Mouse (Mus musculus) right cerebral cortex, postnatal 14 days (tissue): ENCODE measurements around the gene Pcbd2.
A peak's percentile ranks its signal among the peaks of the same experiment; 100 is the strongest.
"Not testable (repeated sequence)": the region's sequence is repeated elsewhere in the genome, so short reads cannot be mapped to it uniquely, and the experiment has no call there.

Source experiments
- DNase-seq: peaks from one replicate; pipeline ENCODE4 v3.0.0; 2022

Pcbd2 gene

DNA sequence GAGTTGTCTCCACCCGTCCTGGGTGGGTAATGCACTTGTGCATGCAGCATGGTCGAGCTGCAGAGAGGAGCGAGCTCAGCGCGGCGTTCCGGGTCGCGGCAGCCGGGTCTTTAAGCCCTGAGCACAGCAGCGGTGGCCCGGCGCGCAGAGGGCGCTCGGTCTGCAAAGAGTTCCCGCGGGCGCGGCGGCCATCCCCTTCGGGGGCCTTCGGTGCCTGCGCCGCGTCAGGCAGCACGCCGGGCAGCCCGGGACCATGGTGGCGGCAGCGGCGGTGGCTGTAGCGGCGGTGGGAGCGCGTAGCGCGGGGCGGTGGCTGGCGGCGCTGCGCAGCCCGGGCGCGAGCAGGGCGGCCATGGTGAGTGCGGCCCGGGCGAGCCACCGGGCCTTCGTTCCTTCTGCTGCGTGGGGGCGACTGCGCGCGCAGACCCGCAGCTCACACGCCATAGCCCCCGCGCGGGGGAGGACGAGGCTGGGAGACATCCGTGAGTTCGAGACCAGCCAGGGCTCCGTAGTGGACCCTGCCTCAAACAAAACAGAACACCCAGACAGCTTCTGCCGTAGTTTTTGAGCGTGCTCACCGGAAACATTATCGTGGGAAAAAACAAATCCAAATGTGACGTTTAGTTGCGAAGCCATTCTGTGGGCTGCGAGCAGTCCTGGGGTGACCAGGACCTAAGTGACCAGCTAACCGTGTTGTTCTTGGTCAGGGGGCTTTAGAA, at the start of gene Pcbd2:
TSS of gene Pcbd2 (plus strand) at position 249 of the 719 bp plus-strand sequence.
- DNase-seq, result peak; percentile 88

DNA sequence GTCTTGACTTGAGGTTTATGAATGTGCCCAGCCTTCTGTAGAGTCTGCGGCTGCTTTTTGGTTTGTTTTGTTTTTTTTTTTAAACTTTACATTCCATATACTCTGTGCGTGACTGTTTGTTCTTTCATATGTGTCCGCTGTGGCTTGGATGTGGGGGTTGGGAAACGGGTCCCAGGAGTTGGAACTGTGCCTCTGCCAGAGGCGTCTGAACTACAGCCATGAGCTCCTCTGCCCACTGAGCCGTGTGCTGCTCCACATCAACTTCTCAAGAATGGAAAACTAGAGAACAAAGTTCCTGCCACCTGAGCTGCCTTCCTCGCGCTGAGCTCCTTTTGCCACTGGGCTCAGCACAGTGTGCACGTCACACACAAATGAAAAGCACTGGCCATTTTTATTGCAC, 45.0 kb upstream of the Pcbd2 start:
- DNase-seq, result no peak

DNA sequence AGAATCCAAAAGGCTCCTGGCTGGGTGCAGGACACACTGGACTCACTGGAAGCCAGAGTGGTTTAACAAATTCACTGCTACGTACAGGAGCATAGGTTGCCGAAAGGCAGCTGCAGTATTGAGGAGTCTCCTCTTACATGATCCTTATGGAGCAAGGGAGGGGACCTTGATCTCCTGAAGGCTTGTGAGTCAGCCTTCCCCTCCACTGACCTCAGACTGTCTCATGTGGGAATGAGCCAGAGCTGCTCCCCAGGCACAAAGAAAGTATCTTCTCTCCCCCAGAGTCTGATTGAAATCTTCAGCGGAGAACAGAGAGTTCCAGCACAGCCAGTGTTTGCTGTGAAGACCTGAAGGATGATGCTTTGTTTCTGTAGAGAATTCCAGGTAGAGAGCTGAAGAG, 43.6 kb upstream of the Pcbd2 start:
- no peak for DNase-seq

DNA sequence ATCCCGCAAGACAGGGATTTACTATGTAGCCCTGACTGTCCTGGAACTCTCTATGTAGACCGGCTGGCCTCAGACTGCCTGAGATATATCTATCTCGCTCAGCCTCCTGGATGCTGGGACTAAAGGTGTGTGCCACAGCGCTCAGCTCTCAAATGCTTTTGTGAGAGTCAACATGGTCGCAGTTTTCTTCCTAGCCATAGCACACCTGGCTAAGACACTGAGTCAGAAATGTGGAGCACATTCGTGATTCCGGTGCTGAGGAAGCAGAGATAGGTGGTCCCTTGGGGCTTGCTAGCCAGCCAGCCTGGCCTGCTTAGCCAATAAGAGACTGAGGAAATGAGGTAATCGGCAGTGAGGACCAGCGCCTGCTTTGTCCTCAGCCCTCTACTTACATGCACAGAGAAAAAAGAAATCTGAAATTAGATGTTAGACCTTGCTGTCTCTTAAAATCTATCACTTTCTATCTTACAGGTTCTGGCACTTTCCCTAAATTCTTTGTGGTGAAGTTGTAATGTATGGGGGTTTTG, 41.0 kb upstream of the Pcbd2 start:
- DNase-seq, result no peak

DNA sequence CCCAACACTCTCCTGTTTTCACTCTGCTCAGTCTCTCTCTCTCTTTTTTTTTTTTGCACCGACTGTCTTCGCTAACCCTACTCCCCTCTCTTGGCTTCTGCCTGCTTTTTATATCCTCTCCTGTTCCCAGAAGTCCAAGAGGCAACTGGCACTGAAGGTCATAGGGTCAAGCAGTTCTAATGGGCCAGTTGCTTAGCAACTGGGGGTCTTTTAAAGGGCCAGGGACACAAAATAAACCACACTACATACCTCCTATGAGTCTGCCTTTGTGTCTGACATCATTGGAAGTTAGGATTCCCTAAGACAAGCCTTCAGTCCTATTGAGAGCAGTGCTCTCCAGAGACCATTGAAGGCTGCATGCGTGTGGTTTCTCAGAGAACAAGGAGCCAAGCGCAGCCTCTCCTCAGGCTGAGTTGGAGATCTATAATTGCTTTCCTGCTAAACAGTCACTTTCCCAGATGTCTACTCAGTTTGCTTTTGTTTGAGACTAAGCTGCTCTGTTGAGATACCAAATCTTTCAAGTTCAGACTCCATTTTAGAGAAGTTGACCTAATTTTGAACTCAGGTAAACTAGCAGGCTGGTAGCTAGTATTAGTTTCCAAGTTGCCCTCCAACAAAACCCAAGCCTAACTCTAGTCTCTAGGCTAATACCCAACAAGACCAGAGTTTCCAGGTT, 39.1 kb upstream of the Pcbd2 start:
- DNase-seq, result no peak

DNA sequence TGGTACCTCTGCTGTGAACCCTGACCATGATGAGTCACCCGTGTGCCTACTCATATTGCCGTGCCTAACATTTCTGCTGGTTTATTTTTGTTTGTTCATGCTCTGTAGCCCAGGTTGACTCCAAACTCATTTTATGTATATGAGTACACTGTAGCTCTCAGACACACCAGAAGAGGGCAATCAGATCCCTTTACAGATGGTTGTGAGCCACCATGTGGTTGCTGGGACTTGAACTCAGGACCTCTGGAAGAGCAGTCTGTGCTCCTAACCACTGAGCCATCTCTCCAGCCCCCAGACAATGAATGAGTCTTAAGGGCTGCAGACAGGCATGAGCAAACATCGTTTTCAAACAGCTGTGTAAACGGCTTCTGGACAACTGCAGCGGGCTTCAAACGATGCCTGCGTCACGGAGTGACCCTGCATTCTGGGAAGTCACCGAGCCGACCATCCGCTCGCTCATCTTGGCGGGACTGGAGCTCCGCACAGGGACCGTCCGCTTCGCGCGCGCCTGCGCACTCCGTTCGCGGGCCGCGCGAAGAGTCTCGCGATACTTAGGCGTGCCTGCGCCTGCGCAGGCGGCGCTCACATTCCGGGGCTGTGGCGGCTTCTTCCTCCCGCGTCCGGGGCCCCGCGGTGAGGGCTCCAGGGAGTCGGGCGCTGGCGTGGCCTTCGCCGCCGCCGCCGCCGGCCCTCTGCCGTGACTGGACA, 34.5 kb upstream of the Pcbd2 start, which contains the start of gene B230219D22Rik:
TSS of gene B230219D22Rik (plus strand) at position 590 of the 708 bp plus-strand sequence.
- peak; percentile 90 for DNase-seq

DNA sequence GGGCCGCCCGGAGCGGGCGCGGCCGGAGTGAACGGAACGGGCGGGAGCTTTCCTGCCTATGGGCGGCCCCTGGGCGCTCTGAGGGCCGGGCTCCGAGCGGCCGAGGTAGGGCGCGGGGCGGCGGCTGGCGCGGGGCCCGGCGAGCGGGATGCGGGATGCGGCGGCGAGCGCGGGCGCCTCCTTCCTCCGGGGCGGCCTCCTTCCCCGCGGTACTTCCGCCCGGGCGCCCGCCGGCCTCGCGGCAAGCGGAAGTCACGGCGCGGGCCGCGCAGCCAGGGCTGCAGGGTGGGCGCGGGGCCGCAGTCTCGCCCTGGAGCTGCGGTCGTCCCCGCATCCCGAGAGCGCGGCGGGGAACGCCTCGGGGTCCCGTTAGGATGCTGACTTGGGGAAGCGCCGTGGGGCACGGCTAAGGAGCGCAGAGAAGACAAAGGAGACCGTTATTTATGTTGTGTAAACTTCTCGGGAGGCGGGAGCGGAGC, 33.9 kb upstream of the Pcbd2 start:
- peak; percentile 39 for DNase-seq

DNA sequence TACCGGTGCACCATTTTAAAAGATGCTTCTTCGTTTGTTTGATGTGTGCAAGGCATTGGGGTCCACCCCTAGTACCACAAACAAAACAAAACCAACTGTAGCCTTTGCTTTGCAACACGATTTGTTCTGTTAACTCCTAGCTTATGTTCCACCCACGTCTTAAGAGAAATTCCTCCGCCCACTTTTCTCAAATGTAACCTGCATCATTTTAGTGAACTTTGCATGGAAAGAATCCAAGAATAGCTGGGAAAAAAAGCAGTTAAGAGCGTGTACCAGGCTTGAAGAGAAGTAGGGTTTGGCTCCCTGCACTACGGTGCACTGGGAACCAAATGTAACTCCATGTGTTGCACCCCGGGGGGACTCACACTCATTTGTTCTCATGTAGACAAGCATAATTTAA, 33.1 kb upstream of the Pcbd2 start:
- DNase-seq, result no peak

DNA sequence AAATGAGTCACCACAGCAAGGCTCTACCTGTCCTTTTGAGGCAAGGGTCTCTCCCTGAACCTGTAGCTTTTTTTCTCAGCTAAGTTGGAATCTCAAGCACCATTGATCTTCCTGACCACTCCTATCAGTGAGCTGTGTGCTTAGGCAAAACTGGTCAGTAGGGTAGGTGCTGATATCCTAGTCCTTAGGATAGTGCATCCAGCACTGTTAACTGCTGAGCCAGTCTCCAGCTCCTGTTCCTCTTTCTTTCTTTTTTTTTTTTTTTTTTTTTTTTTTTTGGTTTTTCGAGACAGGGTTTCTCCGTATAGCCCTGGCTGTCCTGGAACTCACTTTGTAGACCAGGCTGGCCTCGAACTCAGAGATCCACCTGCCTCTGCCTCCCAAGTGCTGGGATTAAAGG, 31.2 kb upstream of the Pcbd2 start:
- DNase-seq, result not testable (repeated sequence)

DNA sequence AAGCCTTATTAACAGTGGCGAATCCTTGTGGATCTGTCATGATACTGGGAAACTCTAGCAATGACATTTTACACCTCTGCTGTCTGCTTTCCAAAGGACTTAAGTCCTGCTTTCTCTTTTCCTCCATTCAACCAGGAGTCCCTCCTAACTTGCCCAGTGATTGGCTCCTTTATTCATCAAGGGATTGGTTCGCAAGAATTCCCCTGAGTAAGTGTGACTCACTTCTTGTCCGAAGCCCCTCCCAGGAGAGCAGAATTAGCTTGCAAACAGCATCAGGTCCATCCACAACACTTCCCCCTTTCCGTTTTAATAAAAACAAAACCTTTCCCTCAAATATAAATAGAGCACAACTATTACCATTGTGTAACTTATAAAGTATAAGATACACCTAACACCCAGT, 22.9 kb upstream of the Pcbd2 start:
- no peak for DNase-seq

DNA sequence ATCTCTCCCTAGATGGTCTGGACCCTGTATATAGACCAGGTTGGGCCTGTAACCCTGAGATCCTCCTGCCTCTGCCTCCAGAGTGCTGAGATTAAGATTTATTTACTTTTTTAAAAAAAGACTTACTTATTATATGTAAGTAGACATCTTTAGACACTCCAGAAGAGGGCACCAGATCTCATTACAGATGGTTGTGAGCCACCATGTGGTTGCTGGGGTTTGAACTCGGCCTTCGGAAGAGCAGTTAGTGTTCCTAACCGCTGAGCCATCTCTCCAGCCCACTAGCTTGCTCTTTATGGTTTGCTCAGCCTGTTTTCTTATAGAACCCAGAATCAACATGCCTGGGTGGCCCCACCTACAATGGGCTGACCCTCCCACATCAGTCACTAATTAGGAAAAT, 14.3 kb upstream of the Pcbd2 start:
- DNase-seq, result no peak

DNA sequence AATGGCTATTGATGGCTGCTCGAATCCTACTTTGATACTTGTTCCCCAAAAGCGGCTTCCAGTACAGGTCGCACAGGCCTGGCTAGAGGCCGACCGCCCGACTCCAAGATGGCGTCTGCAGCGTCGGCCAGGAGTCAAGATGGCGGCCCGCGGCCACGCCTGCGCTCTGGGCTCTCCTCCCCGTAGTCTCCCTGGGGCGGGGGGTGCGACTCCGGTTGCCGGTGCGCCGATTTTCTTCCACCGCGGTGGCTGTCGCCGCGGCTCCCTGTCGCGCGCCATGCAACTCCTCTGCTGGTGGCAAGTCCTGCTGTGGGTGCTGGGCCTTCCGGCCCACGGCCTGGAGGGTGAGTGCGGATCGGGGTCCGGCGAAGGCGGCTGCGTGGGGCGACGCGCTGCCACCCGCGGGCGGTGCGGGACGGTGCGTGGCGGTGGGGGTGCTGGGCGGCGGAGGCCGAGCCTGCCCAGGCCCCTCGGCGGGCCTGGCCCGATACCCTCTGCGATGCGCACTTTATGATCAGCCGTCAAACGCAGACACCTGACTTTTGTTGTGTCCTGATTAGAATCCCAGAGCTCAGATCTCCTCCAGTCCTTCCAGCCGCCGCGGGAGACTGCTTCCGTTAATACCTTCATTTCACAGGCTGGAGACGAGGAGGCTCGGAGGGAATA, 12.5 kb upstream of the Pcbd2 start, which contains the start of gene Txndc15:
TSS of gene Txndc15 (plus strand) at position 150 of the 666 bp plus-strand sequence.
- DNase-seq, result peak; percentile 87

DNA sequence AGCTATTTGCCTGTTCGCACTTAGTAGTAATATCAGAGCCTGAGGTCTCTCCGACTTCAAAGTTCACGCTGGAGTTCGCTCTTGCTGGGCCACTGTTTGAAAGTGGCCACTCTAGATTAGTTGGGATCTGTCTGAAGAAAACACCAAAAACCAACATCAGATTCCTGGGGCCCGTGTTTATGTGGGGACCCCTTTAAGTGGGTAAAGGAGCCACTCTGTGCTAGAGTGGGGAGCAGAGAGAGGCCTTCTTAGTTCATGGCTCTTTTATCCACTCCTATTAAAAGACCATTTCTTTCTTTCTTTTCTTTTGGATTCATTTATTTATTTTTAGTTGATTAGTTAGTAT, 12.0 kb upstream of the Pcbd2 start:
- DNase-seq, result no peak

DNA sequence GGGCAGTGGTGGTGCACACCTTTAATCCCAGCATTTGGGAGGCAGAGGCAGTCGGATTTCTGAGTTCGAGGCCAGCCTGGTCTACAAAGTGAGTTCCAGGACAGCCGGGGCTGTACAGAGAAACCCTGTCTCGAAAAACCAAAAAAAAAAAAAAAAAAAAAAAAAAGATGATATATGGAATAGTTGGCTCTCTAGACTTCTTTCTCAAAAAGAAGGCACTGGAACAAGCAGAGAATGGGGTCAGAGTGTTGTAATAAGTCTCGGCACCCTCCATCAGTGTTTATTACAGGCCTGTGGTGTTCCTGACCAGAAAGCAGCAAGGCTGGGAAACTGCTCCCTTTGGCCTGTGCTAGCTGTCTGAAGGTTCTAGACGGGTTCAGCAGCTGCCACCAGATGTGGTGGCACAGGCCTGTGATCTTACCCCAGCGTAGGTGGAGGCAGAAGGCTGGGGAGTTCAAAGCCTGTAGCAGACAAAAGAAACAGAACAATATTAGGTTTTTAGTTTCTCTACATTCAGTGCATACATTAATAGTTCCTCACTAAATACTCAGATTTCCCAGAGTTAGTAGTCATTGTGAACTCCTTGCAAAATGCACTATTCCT, 11.2 kb upstream of the Pcbd2 start:
- no peak for DNase-seq

DNA sequence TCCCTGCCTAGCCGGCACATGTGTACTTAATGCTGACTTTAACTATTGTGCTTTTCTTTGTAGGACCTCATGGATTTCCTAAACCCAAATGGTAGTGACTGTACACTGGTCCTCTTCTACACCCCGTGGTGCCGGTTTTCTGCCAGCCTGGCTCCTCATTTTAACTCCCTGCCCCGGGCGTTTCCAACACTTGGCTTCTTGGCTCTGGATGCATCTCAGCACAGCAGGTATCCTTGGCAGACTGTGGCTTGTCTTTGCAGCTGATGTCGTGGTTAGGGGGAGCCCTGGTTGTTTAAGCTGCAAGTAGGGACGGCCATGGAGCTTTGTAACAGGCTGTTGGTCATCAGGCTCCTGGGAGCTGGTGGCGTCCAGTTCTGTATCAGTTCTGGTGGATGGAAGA, 5.7 kb upstream of the Pcbd2 start:
- no peak for DNase-seq

DNA sequence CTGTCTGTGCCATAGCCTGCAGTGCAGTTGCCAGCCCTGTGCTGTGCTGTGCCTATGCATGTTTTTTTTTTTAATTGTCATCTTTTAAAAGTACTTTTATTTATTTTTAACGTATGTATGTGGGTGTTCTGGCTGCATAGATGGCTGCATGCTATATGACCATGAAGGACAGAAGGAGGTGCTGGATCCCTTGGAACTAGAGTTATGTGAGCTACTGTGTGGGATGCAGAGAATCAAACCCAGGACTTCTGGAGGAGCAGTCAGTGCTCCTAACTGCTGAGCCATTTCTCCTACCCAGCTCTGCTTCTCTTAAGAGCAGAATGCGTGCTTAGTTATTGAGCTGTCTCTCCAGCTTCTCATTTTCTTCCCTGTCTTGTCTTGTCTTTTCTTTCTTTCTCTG, 5.2 kb upstream of the Pcbd2 start:
- DNase-seq, result no peak

DNA sequence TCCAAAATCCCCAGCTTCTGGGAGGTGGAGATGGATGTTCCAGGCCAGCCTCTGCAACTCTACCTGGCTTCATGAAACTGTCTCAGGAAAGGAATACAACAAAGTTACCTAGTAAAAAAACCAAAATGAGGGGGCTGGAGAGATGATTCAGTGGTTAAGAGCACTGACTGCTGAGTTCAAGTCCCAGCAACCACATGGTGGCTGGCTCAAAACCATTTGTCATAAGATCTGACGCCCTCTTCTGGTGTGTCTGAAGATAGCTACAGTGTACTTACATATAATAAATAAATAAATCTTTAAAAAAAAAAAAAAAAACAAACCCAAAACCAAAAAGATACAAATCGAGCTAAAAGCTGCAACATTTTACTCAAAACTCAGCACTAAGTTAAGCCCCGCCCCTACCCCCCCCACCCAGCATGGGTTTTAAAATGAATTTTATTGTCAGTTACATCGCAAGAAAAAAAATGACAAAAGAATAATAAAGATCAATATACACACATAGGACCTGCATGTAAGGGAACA, 509 bp upstream of the Pcbd2 start:
- no peak for DNase-seq

DNA sequence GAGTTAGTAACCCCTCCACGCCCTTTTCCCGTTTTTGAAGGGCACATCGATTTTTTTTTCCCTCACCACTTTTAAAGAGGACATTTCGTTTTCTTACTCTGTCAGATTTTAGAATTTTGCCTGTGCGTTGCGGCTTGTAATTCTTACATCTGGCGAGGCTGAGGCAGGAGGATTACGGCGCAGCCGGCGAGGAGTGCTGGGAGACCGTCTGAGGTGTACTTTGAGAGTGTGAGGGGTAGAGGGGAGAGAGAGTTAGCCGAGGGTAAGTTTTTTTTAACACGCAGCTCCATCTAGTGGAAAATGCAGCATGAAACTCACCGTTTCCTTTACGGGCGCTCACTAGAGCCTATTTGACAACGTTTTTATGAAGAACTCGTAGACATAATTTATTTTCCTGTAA, 671 bp downstream of the Pcbd2 start:
- DNase-seq, result peak; percentile 53

DNA sequence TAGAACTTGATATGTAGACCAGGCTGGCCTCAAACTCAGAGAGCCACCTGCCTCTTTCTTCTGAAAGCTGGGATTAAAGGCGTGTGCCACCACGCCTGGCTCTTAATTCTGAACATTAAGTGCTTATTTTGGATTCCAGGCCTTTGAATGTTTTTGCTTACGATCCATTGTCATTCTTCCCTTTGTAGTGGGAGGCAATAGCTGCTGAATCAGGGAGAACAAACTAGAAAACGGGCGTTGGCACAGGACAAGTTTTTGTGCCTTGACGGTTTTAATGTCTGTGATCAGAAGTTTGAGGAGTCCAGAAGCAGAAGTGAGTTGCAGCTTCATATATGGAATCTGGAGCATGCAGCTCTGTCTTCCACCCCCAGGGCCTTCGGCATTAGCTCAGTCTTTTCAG, 3.5 kb downstream of the Pcbd2 start:
- DNase-seq, result no peak

DNA sequence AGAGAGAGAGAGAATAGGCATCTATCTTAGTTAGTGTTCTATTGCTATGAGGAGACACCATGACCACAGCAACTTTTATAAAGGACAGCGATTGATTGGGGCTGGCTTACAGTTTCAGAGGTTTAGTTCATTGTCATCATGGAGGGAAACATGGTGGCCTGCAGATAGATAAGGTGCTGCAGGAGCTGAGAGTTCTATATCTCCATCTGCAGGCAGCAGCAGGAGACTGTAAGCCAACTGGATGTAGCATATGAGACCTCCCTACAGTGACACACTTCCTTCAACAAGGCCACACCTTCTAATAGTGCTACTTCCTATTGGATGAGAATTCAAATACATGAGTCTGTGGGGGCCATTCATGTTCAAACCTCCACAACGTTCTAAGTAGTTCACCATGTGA, 5.0 kb downstream of the Pcbd2 start:
- DNase-seq, result no peak

DNA sequence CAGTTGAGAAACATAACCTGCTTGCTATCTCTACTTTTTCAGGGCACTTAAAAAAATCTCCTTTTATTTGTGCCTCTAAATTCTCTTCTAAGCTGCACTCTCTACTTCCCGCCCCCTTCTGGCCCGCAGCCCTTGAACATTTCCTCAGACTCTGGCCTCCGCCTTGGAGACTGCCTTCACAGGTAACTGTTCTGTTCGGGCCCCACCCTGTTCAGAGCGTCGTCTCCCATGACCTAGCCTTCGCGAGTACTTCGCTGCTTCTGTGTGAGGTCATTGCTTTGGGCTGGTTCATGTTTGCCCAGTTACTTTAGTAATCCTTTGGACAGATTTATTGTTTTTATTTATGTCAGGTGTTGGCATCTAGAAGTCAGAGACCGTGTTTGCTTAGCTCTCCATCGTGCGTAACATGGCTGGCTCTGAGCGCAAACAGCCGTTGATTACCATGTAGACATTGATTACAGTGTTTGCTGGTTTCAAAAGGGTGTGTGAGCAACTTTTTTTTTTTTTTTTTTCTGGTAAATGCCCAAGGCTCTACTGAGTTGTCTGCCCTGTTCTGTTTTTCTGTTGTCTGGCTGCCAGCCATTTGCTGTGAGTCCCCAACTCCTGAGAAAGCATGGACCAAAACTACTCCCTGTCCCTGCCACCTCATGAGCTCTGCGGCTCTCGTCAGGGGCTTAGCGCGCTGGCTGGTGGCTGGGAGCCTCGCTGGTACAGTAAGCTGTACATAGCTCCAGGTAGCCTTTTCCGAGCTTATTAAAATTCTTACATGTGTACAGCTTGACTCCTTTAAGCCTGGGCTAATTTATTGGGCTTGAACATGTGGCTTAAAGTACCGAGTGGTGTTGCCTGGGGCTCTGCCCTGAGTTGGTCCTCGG, 6.7 kb downstream of the Pcbd2 start:
- no peak for DNase-seq
